Mouse (Mus musculus): ENCODE measurements around the gene Chrna1. TPM values are rescaled to one million over a fixed set of nuclear protein-coding genes. Genes with fewer than 3 reads are reported as not detected.

Gene Chrna1
- polyA plus RNA-seq, 1 experiment from 2014 or later: 5.4 TPM

DNA sequence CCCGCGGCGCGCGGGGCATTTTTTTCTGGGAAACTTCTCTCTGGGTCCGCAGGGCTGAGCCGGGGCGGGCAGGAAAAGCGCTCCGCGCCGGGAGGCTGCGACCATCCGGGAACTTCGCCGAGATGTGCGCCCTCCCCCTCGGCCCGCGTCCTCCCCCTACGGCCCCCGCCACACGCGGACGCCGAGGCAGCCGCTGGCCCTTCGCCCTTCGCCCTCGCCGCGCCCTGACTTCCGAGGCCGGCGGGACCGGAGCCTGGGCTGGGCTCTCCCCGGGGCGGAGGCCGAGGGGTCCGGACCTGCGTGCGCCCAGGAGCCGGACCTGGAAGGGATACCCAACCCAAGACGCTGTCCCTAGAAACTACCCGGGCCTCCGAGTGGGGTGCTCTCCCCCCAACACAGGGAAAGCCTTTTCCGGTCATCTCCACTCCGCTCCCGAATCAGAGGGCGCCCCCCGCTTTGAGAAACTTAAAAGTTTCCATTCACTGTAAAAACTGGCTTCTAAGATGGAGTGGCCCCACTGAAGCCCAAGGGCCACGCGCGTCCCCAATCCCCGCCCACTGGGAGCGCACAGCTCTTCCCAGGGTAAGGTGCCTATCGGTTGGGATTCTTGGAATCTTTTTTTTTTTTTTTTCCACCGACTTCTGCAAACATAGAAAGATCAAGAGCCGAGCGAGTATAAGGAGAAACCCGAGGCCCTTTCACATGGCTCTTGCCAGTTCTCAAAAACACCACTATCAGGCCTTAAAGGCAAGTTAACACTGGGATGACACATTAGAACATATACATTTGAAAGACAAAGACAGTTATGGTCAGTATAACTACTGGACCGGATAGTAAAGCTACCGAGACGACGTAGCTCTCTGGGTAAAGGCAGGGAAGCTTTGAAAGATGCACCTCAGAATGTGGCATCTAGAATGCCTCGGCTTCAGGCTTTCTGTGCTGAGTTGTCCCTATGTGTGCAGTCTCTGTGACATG, 50.5 kb downstream of the Chrna1 start, which contains the start of gene Wipf1:
TSS of gene Wipf1 (minus strand) at position 379 of the 975 bp plus-strand sequence.
- peak within 1 kb of the TSS; percentile 74 for H3K4me2 ChIP-seq (replicated peaks)
- 1% methylated on average over 65 of the region's 66 CpGs for WGBS
- H3K27ac ChIP-seq: peak within 1 kb of the TSS; percentile 90
- H3K4me1 ChIP-seq: peaks cover 17% of the 10 kb centered on the region; the same call in 1 of the 2 replicates
- H3K36me3 ChIP-seq: no peaks in the 10 kb centered on the region
- no peaks in the 10 kb centered on the region for H3K9me3 ChIP-seq
- ATAC-seq (ENCODE audit: insufficient number of reproducible peaks, insufficient read depth, low FRiP score, low TSS enrichment): peak; percentile 61
- H3K4me3 ChIP-seq: peak within 1 kb of the TSS; percentile 79
- H3K9ac ChIP-seq: peak within 1 kb of the TSS; percentile 96
- no peaks in the 10 kb centered on the region for H3K27me3 ChIP-seq

DNA sequence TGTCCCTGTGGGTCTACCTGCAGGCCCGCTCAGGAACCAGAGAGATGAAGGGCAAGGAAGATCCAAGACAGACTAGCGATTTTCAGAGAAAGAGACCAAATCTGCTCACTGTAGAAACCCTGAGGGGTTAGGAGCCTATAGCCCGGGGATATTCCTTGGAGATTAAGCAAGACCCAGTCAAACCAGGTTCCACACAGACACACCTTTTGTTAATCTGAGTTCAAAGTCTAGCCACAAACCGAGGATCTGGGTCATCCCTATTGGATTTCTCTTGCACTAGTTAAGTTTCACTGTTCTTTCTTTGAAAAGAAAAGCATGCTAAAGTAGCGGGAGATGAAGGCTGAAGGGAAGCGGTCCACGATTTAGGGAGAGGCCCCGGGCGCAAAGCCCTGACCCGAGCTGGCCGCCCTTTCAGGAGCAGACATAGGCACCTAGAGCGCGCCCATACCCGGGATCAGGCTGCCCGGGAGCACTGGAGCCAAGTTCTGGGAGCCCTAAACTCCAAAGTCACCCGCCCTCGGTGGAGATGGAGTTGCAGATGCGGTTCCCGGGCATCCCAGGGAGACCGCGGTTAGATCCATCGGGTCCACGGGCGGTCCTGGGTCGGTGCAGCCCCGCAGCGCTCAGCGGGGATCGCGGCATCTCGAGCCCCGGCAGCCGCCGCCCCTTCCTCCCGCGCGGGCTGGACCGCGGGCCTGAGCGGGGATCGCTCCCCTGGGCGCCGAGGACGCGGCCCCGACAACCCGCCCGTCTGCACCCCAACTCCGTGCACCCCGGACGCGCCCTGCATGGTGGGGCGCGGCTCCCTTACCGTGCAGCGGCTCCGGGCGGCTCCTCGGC, 51.4 kb downstream of the Chrna1 start:
- Histone ChIP-seq H3K9me3 (no peaks in the 10 kb centered on the region), H3K4me3 (peak overlapping the region; percentile 79), H3K9ac (peak overlapping the region; percentile 96), H3K4me2 (replicated peaks) (peak overlapping the region; percentile 74), H3K4me1 (peaks cover 22% of the 10 kb centered on the region; the same call in 1 of the 2 replicates), H3K27ac (peak overlapping the region; percentile 90), H3K27me3 (no peaks in the 10 kb centered on the region), H3K36me3 (no peaks in the 10 kb centered on the region)
- WGBS: under 1% methylated on average over 57 of the region's 59 CpGs
- peak; percentile 62 for ATAC-seq (ENCODE audit: insufficient number of reproducible peaks, insufficient read depth, low FRiP score, low TSS enrichment)

DNA sequence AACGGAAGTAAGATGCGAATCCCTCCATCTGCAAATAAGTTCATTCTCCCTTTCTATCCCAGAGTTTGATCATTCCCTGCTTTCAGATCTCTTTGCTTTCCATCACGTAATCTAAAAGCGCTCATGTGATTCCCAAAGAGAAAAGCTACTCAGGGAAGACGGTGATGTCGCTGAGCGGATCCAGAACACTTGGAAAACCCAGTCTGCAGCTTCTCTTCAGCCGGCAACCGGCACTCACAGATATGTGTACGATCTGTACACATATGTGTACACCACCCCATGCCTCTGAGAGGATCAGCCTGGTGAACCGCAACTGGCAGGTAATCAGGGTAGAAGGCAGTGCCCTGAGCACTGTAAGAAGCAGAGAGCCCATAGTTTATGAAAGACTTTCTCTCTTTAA, 52.2 kb downstream of the Chrna1 start:
- H3K9me3 ChIP-seq: no peaks in the 10 kb centered on the region
- H3K36me3 ChIP-seq: no peaks in the 10 kb centered on the region
- H3K4me1 ChIP-seq: peaks cover 28% of the 10 kb centered on the region
- peak overlapping the region; percentile 79 for H3K4me3 ChIP-seq
- H3K27me3 ChIP-seq: no peaks in the 10 kb centered on the region
- WGBS: 70% methylated on average over 11 of the region's 11 CpGs
- H3K4me2 ChIP-seq (replicated peaks): peak overlapping the region; percentile 74
- H3K9ac ChIP-seq: peak overlapping the region; percentile 96
- no peak for ATAC-seq (ENCODE audit: insufficient number of reproducible peaks, insufficient read depth, low FRiP score, low TSS enrichment)
- H3K27ac ChIP-seq: no peak overlapping the region

DNA sequence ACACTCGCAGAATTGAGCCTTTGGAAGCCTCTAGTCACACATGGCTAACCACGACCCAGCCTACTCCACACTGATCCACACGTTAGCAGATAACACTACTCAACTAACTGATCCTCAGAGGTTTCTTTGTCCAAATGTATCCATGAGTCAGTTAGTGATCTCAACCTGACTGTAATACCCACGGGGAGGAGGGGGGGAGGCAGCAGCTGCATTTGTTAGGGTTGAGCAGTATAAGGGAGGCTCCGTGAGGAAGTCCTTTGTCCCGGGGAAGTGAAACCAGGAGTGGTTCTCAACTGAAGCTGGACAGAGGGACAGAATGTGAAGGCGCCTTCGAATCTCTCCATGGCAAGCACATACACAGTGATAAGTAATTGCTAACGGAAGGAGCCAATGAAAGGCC, 53.4 kb downstream of the Chrna1 start:
- H3K27ac ChIP-seq: peak overlapping the region; percentile 37; the same call in 1 of the 2 replicates
- H3K9ac ChIP-seq: no peak overlapping the region
- no peaks in the 10 kb centered on the region for H3K36me3 ChIP-seq
- H3K4me2 ChIP-seq (replicated peaks): peak overlapping the region; percentile 74; the same call in 1 of the 2 replicates
- WGBS: 62% methylated on average over 9 of the region's 9 CpGs
- no peak for ATAC-seq (ENCODE audit: insufficient number of reproducible peaks, insufficient read depth, low FRiP score, low TSS enrichment)
- peaks cover 40% of the 10 kb centered on the region for H3K4me1 ChIP-seq
- no peaks in the 10 kb centered on the region for H3K9me3 ChIP-seq
- 0 out of 2 replicates have a peak overlapping the region, but pooled peaks have one; percentile 3 for H3K4me3 ChIP-seq
- no peaks in the 10 kb centered on the region for H3K27me3 ChIP-seq

DNA sequence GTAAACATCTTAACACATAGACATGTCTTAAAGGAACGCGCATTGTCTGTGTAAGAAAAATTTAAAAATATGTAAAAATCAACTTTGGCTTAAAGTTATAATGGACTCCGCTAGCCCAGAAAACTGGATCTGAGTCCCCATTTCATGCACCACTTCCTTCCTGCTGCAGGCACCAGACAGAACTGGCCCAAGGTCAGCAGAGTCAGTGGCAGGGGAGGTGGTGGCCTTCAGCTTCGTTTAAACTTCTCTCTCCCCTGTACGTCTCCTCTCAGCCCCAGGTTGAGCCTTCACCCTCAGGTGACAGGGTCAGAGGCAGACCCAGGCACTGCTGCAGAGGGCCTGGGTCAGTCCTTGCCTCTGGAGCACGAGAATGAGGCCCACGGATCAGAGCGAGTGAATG, 57.2 kb downstream of the Chrna1 start:
- H3K4me1 ChIP-seq: peaks cover 48% of the 10 kb centered on the region
- H3K36me3 ChIP-seq: no peaks in the 10 kb centered on the region
- no peak overlapping the region for H3K4me3 ChIP-seq
- WGBS: 51% methylated on average over 8 of the region's 8 CpGs
- no peaks in the 10 kb centered on the region for H3K9me3 ChIP-seq
- H3K9ac ChIP-seq: no peak overlapping the region
- H3K27me3 ChIP-seq: no peaks in the 10 kb centered on the region
- ATAC-seq (ENCODE audit: insufficient number of reproducible peaks, insufficient read depth, low FRiP score, low TSS enrichment): no peak
- H3K4me2 ChIP-seq (replicated peaks): no peak overlapping the region
- peak overlapping the region; percentile 70 for H3K27ac ChIP-seq

DNA sequence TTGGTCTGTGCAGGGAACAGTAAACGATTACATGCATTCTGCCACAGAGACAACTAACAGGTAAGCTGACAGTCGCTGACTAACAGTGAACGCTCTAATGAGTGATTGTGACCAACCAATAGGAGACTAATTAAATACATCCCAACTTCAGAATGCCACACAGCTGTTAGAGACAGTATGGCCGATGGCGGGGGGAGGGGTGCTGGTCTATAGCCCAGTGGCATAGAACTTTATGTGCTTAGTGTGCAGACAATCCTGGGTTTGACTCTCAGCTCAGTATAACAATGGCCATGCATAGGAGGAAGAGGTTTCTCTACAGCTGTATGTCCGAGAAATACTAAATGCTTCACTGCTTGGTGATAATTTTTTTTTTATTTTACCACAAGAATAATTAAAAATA, 57.8 kb downstream of the Chrna1 start:
- 42% methylated on average over 6 of the region's 6 CpGs for WGBS
- Histone ChIP-seq H3K4me2 (replicated peaks) (no peak overlapping the region), H3K27me3 (no peaks in the 10 kb centered on the region), H3K4me3 (no peak overlapping the region), H3K9me3 (no peaks in the 10 kb centered on the region), H3K27ac (no peak overlapping the region), H3K36me3 (no peaks in the 10 kb centered on the region), H3K9ac (no peak overlapping the region), H3K4me1 (peaks cover 43% of the 10 kb centered on the region)
- no peak for ATAC-seq (ENCODE audit: insufficient number of reproducible peaks, insufficient read depth, low FRiP score, low TSS enrichment)

DNA sequence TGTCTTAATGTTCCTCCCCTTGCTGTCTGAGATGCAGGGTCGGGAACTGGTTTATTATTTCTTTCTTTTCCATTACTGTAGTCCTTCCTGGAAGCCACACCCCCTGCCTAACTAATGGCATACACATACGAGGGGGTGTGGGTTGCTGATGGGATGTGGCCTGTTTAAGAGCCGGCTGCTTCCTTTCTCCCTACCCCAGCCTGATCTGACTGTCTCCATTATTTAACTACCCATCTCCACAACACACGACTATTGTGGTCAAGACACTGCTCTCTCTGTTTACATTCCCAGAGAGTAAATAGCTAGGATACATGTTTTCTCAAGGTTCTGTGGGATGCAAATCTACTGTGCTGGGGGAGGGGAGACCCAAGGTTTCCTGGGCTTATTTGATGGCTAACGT, 58.4 kb downstream of the Chrna1 start:
- no peaks in the 10 kb centered on the region for H3K27me3 ChIP-seq
- H3K4me1 ChIP-seq: peaks cover 37% of the 10 kb centered on the region
- no peak overlapping the region for H3K4me3 ChIP-seq
- 12% methylated on average over 5 of the region's 5 CpGs for WGBS
- H3K36me3 ChIP-seq: 0 out of 2 replicates have a peak, but pooled peaks cover 2% of the 10 kb centered on the region
- no peaks in the 10 kb centered on the region for H3K9me3 ChIP-seq
- H3K4me2 ChIP-seq (replicated peaks): 0 out of 2 replicates have a peak overlapping the region, but pooled peaks have one; percentile 16
- H3K27ac ChIP-seq: no peak overlapping the region
- H3K9ac ChIP-seq: no peak overlapping the region
- no peak for ATAC-seq (ENCODE audit: insufficient number of reproducible peaks, insufficient read depth, low FRiP score, low TSS enrichment)

DNA sequence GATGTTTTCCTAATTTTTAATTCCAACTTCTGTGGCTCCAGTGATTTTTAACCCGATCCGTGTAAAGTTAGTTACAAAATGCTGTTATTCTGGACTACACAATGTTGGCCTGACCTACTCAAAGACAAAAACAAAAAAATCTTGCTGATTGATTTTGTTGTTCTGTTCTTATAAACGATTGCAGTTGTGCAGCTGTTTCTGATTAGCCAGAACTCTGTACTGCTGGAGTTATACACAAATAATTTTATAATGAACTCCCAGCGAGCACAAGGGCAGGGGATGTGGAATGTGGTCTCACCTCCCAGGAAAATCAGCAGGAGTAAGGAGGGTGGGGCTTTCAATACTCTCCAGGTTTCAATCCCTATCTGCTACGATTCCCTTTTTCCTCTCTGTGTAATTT, 61.2 kb downstream of the Chrna1 start:
- Histone ChIP-seq H3K4me3 (no peak overlapping the region), H3K27me3 (no peaks in the 10 kb centered on the region), H3K36me3 (0 out of 2 replicates have a peak, but pooled peaks cover 5% of the 10 kb centered on the region), H3K9ac (no peak overlapping the region), H3K4me1 (peaks cover 28% of the 10 kb centered on the region), H3K4me2 (replicated peaks) (no peak overlapping the region), H3K9me3 (no peaks in the 10 kb centered on the region), H3K27ac (peak overlapping the region; percentile 56)
- 43% methylated on average over 5 of the region's 5 CpGs for WGBS
- ATAC-seq (ENCODE audit: insufficient number of reproducible peaks, insufficient read depth, low FRiP score, low TSS enrichment): no peak

DNA sequence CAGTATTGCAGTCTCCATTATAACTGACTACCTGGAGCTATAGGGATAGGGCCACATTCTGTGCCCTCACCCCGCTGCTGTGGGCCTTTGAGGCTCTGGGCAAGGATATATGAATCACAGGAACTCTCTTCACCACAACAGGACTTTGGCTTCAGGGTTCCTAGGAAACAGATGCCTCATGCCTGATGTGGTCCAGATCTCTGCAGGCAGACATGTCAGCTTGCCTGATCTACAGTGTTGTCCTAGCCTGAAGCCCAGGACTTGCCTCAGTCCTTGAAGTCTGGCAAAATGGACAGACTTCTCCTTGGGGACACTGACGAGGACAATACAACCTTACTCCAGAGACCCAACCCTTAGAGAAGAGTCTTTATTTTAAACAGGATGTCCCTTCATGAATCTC, 61.8 kb downstream of the Chrna1 start:
- Histone ChIP-seq H3K36me3 (0 out of 2 replicates have a peak, but pooled peaks cover 5% of the 10 kb centered on the region), H3K27ac (0 out of 2 replicates have a peak overlapping the region, but pooled peaks have one; percentile 41), H3K4me1 (peaks cover 26% of the 10 kb centered on the region), H3K9me3 (no peaks in the 10 kb centered on the region), H3K4me3 (no peak overlapping the region), H3K9ac (no peak overlapping the region), H3K27me3 (no peaks in the 10 kb centered on the region), H3K4me2 (replicated peaks) (no peak overlapping the region)
- 84% methylated on average over 2 of the region's 2 CpGs for WGBS
- no peak for ATAC-seq (ENCODE audit: insufficient number of reproducible peaks, insufficient read depth, low FRiP score, low TSS enrichment)

DNA sequence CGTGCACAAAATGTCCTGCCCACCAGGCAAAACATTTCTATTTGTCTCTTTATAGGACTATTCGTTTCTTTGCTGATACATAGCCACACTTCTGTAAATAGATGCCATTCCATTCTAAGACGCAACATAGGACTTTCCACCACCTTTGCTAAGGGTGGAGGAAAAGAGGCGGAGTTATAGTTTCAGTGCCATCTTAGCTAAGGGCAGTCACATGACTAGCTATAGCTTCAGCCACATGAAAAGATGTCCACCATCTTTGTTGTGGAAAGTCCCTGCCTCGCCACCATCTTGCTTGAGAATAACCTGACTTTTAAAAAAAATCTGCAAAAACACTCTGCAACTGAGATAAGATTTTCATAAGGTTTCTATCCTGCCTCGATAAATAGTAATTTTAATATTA, 66.0 kb downstream of the Chrna1 start:
- no peaks in the 10 kb centered on the region for H3K27me3 ChIP-seq
- H3K36me3 ChIP-seq: 0 out of 2 replicates have a peak, but pooled peaks cover 5% of the 10 kb centered on the region
- no peak overlapping the region for H3K9ac ChIP-seq
- no peak overlapping the region for H3K27ac ChIP-seq
- peaks cover 22% of the 10 kb centered on the region for H3K4me1 ChIP-seq
- WGBS: 87% methylated on average over 6 of the region's 6 CpGs
- H3K9me3 ChIP-seq: no peaks in the 10 kb centered on the region
- H3K4me3 ChIP-seq: no peak overlapping the region
- no peak for ATAC-seq (ENCODE audit: insufficient number of reproducible peaks, insufficient read depth, low FRiP score, low TSS enrichment)
- H3K4me2 ChIP-seq (replicated peaks): no peak overlapping the region
